Mouse (Mus musculus) erythroblast, embryonic 14.5 days (primary cell): ENCODE measurements around the gene Nufip1.

Experiments used
- GATA1 ChIP-seq: IDR thresholded peaks from 2 replicates; pipeline ENCODE4 v1.6.1; 2012; ENCODE audit warnings: low read length, inconsistent platforms, mixed read lengths
- TAL1 ChIP-seq: IDR thresholded peaks from 3 replicates; pipeline ENCODE4 v1.6.1; 2012; ENCODE audit warnings: low read length, inconsistent platforms, mixed read lengths

DNA sequence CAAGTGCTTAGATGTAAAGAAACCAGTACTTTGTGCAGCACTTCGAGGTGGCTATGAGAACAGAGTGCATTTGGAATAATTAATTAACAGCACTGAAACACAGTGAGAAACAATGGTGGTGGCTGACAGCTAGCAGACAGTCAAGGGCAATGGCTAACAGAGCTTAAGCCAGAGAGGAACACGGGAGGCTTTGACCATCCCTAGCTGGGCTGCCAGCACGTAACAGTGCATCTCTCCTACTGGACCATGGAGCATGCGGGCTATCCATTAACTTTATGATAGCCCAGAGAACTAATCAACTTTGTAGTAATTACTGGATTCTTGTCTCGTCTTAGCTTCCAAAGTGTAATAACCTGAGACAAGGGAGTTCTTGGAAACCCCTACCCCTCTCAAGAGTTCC is 12.9 kb upstream of the Nufip1 start:
- TF ChIP-seq TAL1 (no peak), GATA1 (no peak)
